Mouse (Mus musculus) T-cell, adult 66 days (primary cell): ENCODE data around the gene Nexn. TPM values are rescaled to one million over a fixed set of nuclear protein-coding genes. Genes with fewer than 3 reads are reported as not detected.

Source experiments
- total RNA-seq, 2 experiments: library from RNA; stranded (reverse); gene quantifications; 3 replicates in 1 of 2; 4 replicates in 1 of 2; pipeline ENCODE4 v1.2.4; 2023

The Nexn gene
- not detected for total RNA-seq

DNA sequence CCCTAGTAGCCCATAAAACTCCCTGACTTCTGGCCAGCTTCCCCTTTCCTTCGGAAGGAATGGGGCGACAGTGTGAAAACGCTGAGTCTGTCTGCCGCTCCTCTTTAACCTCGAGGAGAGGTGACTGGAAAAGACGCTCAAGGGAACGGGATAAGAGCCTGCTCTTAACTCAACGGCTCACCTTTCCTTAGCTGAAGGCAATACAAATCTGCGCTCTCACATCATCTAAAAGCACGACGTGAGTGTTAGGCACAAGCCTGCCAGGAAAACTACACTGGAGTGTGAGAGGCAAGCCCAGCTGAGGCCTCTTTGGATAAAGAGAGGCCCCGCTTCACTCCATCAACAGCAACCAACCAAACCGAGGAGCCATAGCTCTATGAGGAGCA lies at the start of gene Nexn:
Gene Nexn (minus strand): TSS at position 315 of the 386 bp plus-strand sequence.

GRCm38 (mm10) chr3:152209967-152210634 lies 56.0 kb downstream of the Nexn start, which contains the start of the genes Dnajb4 and Fubp1:
TSS of gene Dnajb4 (minus strand) at chr3:152210302.
TSS of gene Fubp1 (plus strand) at chr3:152210422.

Other genes starting within 250 kb of the Nexn start
- not detected for gene Gipc2, start 100.1 kb downstream of the Nexn start, total RNA-seq
- 10 to 100 TPM; 26.9 to 32.1 TPM for gene Dnajb4, start 56.0 kb downstream of the Nexn start, total RNA-seq
- 100 to 1,000 TPM; 254 to 265 TPM for gene Fubp1, start 55.9 kb downstream of the Nexn start, total RNA-seq
- gene Miga1, start 74.1 kb upstream of the Nexn start, total RNA-seq: 10 to 100 TPM; 26.3 to 31.6 TPM
- gene Usp33, start 80.1 kb upstream of the Nexn start, total RNA-seq: 10 to 100 TPM; 55.0 to 57.4 TPM
- 10 to 100 TPM; 77.1 to 83.0 TPM for gene Zzz3, start 129.1 kb upstream of the Nexn start, total RNA-seq